Mouse (Mus musculus) cerebellum, adult 2 months (tissue): ENCODE measurements around the gene Ddx51.

Experiments used
- CTCF ChIP-seq: fragments of 200-500 bp; IDR thresholded peaks from 2 replicates; pipeline ENCODE4 v1.5.1; 2011; ENCODE audit warnings: low read depth, mild to moderate bottlenecking, control low read depth, low read length, moderate library complexity, borderline replicate concordance; ENCODE audit not compliant: insufficient read depth
- POLR2A ChIP-seq: fragments of 200-500 bp; IDR thresholded peaks from 2 replicates; pipeline ENCODE4 v1.6.1; 2011; ENCODE audit warnings: low read length, control low read depth, borderline replicate concordance; ENCODE audit not compliant: insufficient read depth

- TF ChIP-seq POLR2A (no peak), CTCF (no peak)
These were observed 43.8 kb upstream of the Ddx51 start for GRCm38 (mm10) chr5:110609425-110609824.
